9 mouse cellular contexts compared by ENCODE assay signal in the genomic region with DNA sequence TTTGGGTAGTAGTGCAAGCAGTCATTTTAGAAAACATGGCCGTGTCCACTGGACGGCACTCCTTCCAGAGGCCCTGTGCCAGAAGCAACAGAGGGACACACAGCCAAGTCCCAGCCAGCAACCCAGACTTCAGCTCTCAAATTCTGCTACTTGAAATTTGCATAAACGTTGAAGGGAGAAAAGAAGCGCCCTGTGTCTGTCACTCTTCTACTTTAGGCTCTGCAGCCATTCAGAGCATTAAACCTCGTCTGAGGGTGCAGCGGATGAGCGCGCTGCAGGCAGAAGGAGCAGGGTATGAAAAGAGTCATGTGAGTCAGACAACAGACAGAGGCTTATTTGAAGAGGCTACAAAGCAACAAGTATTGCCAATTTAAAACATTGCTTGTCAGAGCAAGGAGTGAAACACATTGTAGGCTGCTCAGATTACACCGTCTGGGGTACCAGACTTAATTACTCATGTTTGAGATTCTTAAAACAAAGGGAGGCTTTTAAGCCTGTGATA. TPM values are rescaled to one million over a fixed set of nuclear protein-coding genes. Genes with fewer than 3 reads are reported as not detected.
DNase-seq lines count a peak whose midpoint lies in the region; ATAC-seq lines count a peak whose summit lies in the region.
"Had no signal": no experiment of that assay in that cellular context is flagged by ENCODE, and none has a peak within 500 bp of the region (broad histone marks: within the 10 kb centered on the region; RNA-seq: fewer than 3 reads in every experiment).

No protein-coding gene starts in this region.

- peaks cover 32% of the 10 kb centered on the region for H3K4me1 ChIP-seq in forebrain, embryonic 16.5 days (replicated peaks; ENCODE audit: control insufficient read depth, insufficient read depth, low read length)
- peaks cover 67% of the 10 kb centered on the region for H3K4me1 ChIP-seq in hindbrain, embryonic 10.5 days (replicated peaks)
- H3K4me1 ChIP-seq in neural tube, embryonic 15.5 days, result peaks cover 52% of the 10 kb centered on the region

- peak; percentile 74 for ATAC-seq in frontal cortex, adult (ENCODE audit: low TSS enrichment)
- peak; percentile 85 for ATAC-seq in forebrain, embryonic 16.5 days
- peak; percentile 49 for ATAC-seq in neural tube, embryonic 15.5 days (ENCODE audit: low FRiP score)

- no peaks in the 10 kb centered on the region for H3K36me3 ChIP-seq in forebrain, embryonic 16.5 days (ENCODE audit: control insufficient read depth, insufficient read depth)
- 0 out of 2 replicates have a peak, but pooled peaks cover 8% of the 10 kb centered on the region for H3K36me3 ChIP-seq in hindbrain, embryonic 10.5 days
- H3K36me3 ChIP-seq in neural tube, embryonic 15.5 days, result no peaks in the 10 kb centered on the region
- H3K36me3 ChIP-seq: G1E had no signal

- peak overlapping the region; percentile 82 for H3K27ac ChIP-seq in forebrain, embryonic 16.5 days (ENCODE audit: low read length)
- peak overlapping the region; percentile 83 for H3K27ac ChIP-seq in hindbrain, embryonic 10.5 days
- H3K27ac ChIP-seq in neural tube, embryonic 15.5 days (replicated peaks), result peak overlapping the region; percentile 75

- H3K4me3 ChIP-seq in forebrain, embryonic 16.5 days (replicated peaks; ENCODE audit: low read length), result peak overlapping the region; percentile 13; the same call in 1 of the 2 replicates
- peak overlapping the region; percentile 25 for H3K4me3 ChIP-seq in hindbrain, embryonic 10.5 days
- H3K4me3 ChIP-seq in neural tube, embryonic 15.5 days (replicated peaks), result no peak overlapping the region

- intact Hi-C loops in left cerebral cortex, postnatal 10 days (cut with DNase I), result no loop called here

- no peak for DNase-seq in frontal cortex, postnatal 14 days (ENCODE audit: low spot score in 2 of 2)
- DNase-seq in adipocyte (ENCODE audit: low spot score), result peak; percentile 92
- peak; percentile 39 for DNase-seq in hindbrain, embryonic 10.5 days (ENCODE audit: low spot score)
- peak; percentile 56 for DNase-seq in left cerebral cortex, postnatal 10 days (ENCODE audit: extremely low spot score in 1 of 2, low spot score in 2 of 2)
- DNase-seq in spleen, adult 18-20 months, result no peak

- no peaks in the 10 kb centered on the region for H3K9me3 ChIP-seq in forebrain, embryonic 16.5 days (ENCODE audit: control insufficient read depth, low read length)
- no peaks in the 10 kb centered on the region for H3K9me3 ChIP-seq in hindbrain, embryonic 10.5 days
- H3K9me3 ChIP-seq in neural tube, embryonic 15.5 days (replicated peaks), result no peaks in the 10 kb centered on the region

- WGBS in forebrain, embryonic 16.5 days, result 7% methylated on average over 9 of the region's 9 CpGs
- 4% methylated on average over 9 of the region's 9 CpGs for WGBS in hindbrain, embryonic 10.5 days
- 10% methylated on average over 9 of the region's 9 CpGs for WGBS in neural tube, embryonic 15.5 days

- H3K9ac ChIP-seq in forebrain, embryonic 16.5 days (replicated peaks; ENCODE audit: low read depth, low read length), result 0 out of 2 replicates have a peak overlapping the region, but pooled peaks have one; percentile 8
- no peak overlapping the region for H3K9ac ChIP-seq in neural tube, embryonic 15.5 days (replicated peaks)

- no peaks in the 10 kb centered on the region for H3K27me3 ChIP-seq in forebrain, embryonic 16.5 days (replicated peaks; ENCODE audit: control insufficient read depth, insufficient read depth, low read length)
- no peaks in the 10 kb centered on the region for H3K27me3 ChIP-seq in hindbrain, embryonic 10.5 days (ENCODE audit: insufficient read depth, poor library complexity, severe bottlenecking)
- H3K27me3 ChIP-seq in neural tube, embryonic 15.5 days (replicated peaks), result no peaks in the 10 kb centered on the region

- H3K4me2 ChIP-seq in forebrain, embryonic 16.5 days (ENCODE audit: low read length), result peak overlapping the region; percentile 40
- H3K4me2 ChIP-seq in neural tube, embryonic 15.5 days, result peak overlapping the region; percentile 15

RNA-seq across cellular contexts. Expression of gene Notch2, which starts 29.7 kb away (rescaled TPM):
- 14.6 and 19.5 TPM in 2 replicates for polyA plus RNA-seq in forebrain, embryonic 16.5 days (2015; fragmentation: Nextera tagmentation; extraction: Ambion mirVana)
- 15.6 and 18.0 TPM in 2 replicates for polyA plus RNA-seq in hindbrain, embryonic 10.5 days (2016; fragmentation: Nextera tagmentation; extraction: Ambion mirVana)
- 10 to 100 TPM; 15.5 to 17.9 TPM for total RNA-seq in left cerebral cortex, postnatal 10 days (2021)
- 9.0 and 11.3 TPM in 2 replicates for polyA plus RNA-seq in neural tube, embryonic 15.5 days (2015; fragmentation: Nextera tagmentation; extraction: Ambion mirVana)
- polyA plus RNA-seq: G1E had no signal

Comparison
In these comparisons a context has a peak if more than half of its experiments do, and no peak if none do; other contexts are left out.
1. DNase-seq: peak in adipocyte (single experiment), hindbrain, embryonic 10.5 days (single experiment) and left cerebral cortex, postnatal 10 days (2 of 2); none in frontal cortex, postnatal 14 days (0 of 2) and spleen, adult 18-20 months (0 of 2).
2. Peak in every context shown above with its lines, with median percentiles within 50 percentile points of each other: ATAC-seq and H3K27ac ChIP-seq.